Mouse (Mus musculus) thymus, adult 2 months (tissue): ENCODE data around the gene Mrps23.

Experiments
- CTCF ChIP-seq: fragments of 200-500 bp; IDR thresholded peaks from 2 replicates; pipeline ENCODE4 v1.5.1; 2012; ENCODE audit warnings: mild to moderate bottlenecking, control low read depth, low read length, moderate library complexity, borderline replicate concordance; ENCODE audit not compliant: control insufficient read depth, poor library complexity, insufficient read depth; ENCODE audit errors: extremely low read depth
- POLR2A ChIP-seq: fragments of 200-500 bp; IDR thresholded peaks from 2 replicates; pipeline ENCODE4 v1.6.1; 2012; ENCODE audit warnings: mild to moderate bottlenecking, low read length, control low read depth, moderate library complexity; ENCODE audit not compliant: control insufficient read depth, poor library complexity, insufficient read depth; ENCODE audit errors: extremely low read depth

DNA sequence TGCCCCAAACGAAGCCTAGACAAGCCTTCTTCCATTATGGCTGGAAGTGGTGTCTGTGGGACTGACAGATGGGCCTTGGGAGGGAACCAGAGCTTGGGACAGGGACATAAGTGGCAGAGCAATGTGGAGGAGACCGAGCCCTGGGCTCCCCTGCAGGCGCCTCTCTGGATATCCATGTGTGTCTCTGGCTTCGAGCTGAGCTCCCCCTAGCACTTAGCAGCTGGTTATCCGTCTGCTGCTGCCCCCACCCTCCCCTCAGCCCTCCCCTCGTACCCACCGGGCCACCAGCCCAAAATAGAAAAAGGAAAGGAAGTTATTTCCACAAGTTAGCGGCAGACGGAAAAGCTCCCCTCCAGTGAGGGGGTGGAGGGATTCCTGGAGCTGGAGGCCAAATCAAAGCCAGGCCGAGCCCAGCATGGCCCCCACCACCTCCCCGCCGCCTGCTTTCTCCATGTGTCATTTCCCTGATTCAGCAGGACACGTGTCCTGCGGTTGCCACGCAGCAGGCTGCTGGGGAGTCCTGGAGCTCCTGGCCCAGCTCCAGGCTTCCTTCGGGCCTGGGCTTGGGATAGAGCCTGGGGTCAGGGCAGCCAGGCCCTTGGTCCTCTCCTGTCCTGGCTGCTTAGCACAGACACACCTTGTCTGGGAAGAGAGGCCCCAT lies 23.1 kb upstream of the Mrps23 start:
- TF ChIP-seq CTCF (no peak), POLR2A (no peak)
